Mouse (Mus musculus) megakaryocyte, embryonic 14.5 days (primary cell): ENCODE data around the gene Ddx5.
"Not testable (repeated sequence)": the region's sequence is repeated elsewhere in the genome, so short reads cannot be mapped to it uniquely, and the experiment has no call there.

ENCODE experiments used
- FLI1 ChIP-seq: IDR thresholded peaks from 2 replicates; pipeline ENCODE4 v1.6.1; 2012; ENCODE audit warnings: low read length, inconsistent platforms, mixed read lengths
- GATA1 ChIP-seq: IDR thresholded peaks from 3 replicates; pipeline ENCODE4 v1.6.1; 2012; ENCODE audit warnings: mixed read lengths, low read length, inconsistent platforms, borderline replicate concordance

DNA sequence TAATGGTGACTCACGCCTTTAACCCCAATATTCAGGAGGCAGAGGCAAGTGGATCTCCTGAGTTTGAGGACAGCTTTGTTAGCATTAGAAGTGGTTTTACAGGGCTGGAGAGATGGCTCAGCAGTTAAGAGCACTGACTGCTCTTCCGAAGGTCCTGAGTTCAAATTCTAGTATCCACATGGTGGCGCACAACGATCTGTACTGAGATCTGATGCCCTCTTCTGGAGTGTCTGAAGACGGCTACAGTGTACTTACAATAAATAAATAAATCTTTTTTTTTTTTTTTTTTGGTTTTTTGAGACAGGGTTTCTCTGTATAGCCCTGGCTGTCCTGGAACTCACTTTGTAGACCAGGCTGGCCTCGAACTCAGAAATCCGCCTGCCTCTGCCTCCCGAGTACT is 48.3 kb downstream of the Ddx5 start:
- TF ChIP-seq GATA1, FLI1: not testable (repeated sequence)
